Mouse (Mus musculus) fibroblast of lung, adult 2 months (primary cell): ENCODE results near the gene Phactr4.

Source experiments
- DNase-seq: peaks from one replicate; pipeline ENCODE4 v3.0.0-alpha.2; 2011; ENCODE audit warnings: low read depth

Phactr4 gene

GRCm38 (mm10) chr4:132332880-132333279, 89.4 kb downstream of the Phactr4 start:
- no peak for DNase-seq

GRCm38 (mm10) chr4:132331960-132332359, 90.3 kb downstream of the Phactr4 start:
- DNase-seq: no peak

- DNase-seq: no peak
These were observed 92.4 kb downstream of the Phactr4 start for GRCm38 (mm10) chr4:132329835-132330354.

- peak; percentile 67 for DNase-seq
These were observed 93.0 kb downstream of the Phactr4 start, which contains the start of gene Trnau1ap for GRCm38 (mm10) chr4:132329115-132329834. Trnau1ap (minus strand) TSS chr4:132329538.

- no peak for DNase-seq
These were observed 93.8 kb downstream of the Phactr4 start for GRCm38 (mm10) chr4:132328391-132328982.

- DNase-seq: no peak
These were observed 95.8 kb downstream of the Phactr4 start for GRCm38 (mm10) chr4:132326481-132326880.

- no peak for DNase-seq
These were observed 106.6 kb downstream of the Phactr4 start for GRCm38 (mm10) chr4:132315711-132316110.

- no peak for DNase-seq
These were observed 109.7 kb downstream of the Phactr4 start for GRCm38 (mm10) chr4:132312627-132313026.

- no peak for DNase-seq
These were observed 110.5 kb downstream of the Phactr4 start for GRCm38 (mm10) chr4:132311801-132312200.

- DNase-seq: no peak
These were observed 111.1 kb downstream of the Phactr4 start for GRCm38 (mm10) chr4:132311209-132311608.

- no peak for DNase-seq
These were observed 112.3 kb downstream of the Phactr4 start for GRCm38 (mm10) chr4:132309849-132310472.

- no peak for DNase-seq
These were observed 113.0 kb downstream of the Phactr4 start for GRCm38 (mm10) chr4:132309140-132309848.

- peak; percentile 80 for DNase-seq
These were observed 113.7 kb downstream of the Phactr4 start for GRCm38 (mm10) chr4:132308437-132309139.

- DNase-seq: no peak
These were observed 116.3 kb downstream of the Phactr4 start for GRCm38 (mm10) chr4:132306004-132306403.
